In the genomic region with DNA sequence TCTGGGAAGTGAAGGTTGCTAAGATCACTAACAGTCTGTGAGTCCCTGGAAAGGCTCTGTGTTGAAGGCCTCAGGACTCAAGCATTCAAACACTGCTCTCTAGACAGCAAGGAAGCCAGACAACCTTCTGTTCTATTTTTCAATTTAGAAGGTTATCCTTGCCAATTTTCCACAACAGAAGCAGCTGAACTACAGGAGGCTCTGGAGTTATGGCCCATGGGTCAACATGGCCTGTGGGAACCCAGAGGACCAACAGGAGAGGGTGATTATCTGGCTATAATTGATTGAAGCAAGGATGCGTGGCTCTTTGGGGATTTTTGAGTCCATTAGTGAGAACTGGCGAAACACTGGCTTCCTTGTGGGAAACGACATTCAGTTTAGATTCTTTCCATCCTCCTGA, we compare ENCODE assay signal across 27 mouse cellular contexts. TPM values are rescaled to one million over a fixed set of nuclear protein-coding genes. Genes with fewer than 3 reads are reported as not detected.
A peak's percentile ranks its signal among the peaks of the same experiment; 100 is the strongest.
DNase-seq lines count a peak whose midpoint lies in the region; ATAC-seq and TF ChIP-seq lines count a peak whose summit lies in the region.
"Had no signal": no experiment of that assay in that cellular context is flagged by ENCODE, and none has a peak within 500 bp of the region (broad histone marks: within the 10 kb centered on the region; RNA-seq: fewer than 3 reads in every experiment).

No protein-coding gene starts in this region.

- no peak overlapping the region for H3K27ac ChIP-seq in heart, embryonic 10.5 days
- H3K27ac ChIP-seq in heart, embryonic 16.5 days (ENCODE audit: low read length): peak overlapping the region; percentile 65
- H3K27ac ChIP-seq in heart, embryonic 12.5 days (ENCODE audit: poor library complexity, severe bottlenecking): no peak overlapping the region
- 0 out of 2 replicates have a peak overlapping the region, but pooled peaks have one; percentile 4 for H3K27ac ChIP-seq in neural tube, embryonic 13.5 days (replicated peaks)
- H3K27ac ChIP-seq in heart, postnatal 0 days (ENCODE audit: low read depth): peak overlapping the region; percentile 51
- H3K27ac ChIP-seq: forebrain, embryonic 10.5 days; hindbrain, postnatal 0 days; neural tube, embryonic 15.5 days had no signal

- no peak for TF ChIP-seq EP300 in heart, postnatal 0 days (IDR thresholded peaks at IDR 0.05; ENCODE audit: low read depth)

- H3K4me1 ChIP-seq in heart, embryonic 10.5 days: peaks cover 45% of the 10 kb centered on the region
- peaks cover 48% of the 10 kb centered on the region for H3K4me1 ChIP-seq in heart, embryonic 16.5 days (ENCODE audit: control insufficient read depth, insufficient read depth, low read length)
- peaks cover 39% of the 10 kb centered on the region for H3K4me1 ChIP-seq in heart, embryonic 12.5 days (replicated peaks)
- H3K4me1 ChIP-seq in neural tube, embryonic 13.5 days (replicated peaks): peaks cover 7% of the 10 kb centered on the region
- H3K4me1 ChIP-seq in heart, postnatal 0 days (ENCODE audit: control insufficient read depth, insufficient read depth): peaks cover 39% of the 10 kb centered on the region

- no peak overlapping the region for H3K4me3 ChIP-seq in heart, embryonic 10.5 days
- no peak overlapping the region for H3K4me3 ChIP-seq in heart, embryonic 16.5 days (ENCODE audit: low read length)
- no peak overlapping the region for H3K4me3 ChIP-seq in heart, embryonic 12.5 days
- H3K4me3 ChIP-seq in neural tube, embryonic 13.5 days: no peak overlapping the region
- H3K4me3 ChIP-seq in heart, postnatal 0 days (ENCODE audit: low read depth, low read length): no peak overlapping the region
- H3K4me3 ChIP-seq: forebrain, embryonic 10.5 days; kidney, embryonic 15.5 days; midbrain, embryonic 10.5 days; myocyte; neural tube, embryonic 15.5 days had no signal

- WGBS in heart, embryonic 10.5 days: 77% methylated on average over 3 of the region's 3 CpGs
- WGBS in heart, embryonic 16.5 days: 72% methylated on average over 3 of the region's 3 CpGs
- WGBS in heart, embryonic 12.5 days: 76% methylated on average over 3 of the region's 3 CpGs
- WGBS in neural tube, embryonic 13.5 days: 64% methylated on average over 3 of the region's 3 CpGs
- 76% methylated on average over 3 of the region's 3 CpGs for WGBS in heart, postnatal 0 days

- no peaks in the 10 kb centered on the region for H3K27me3 ChIP-seq in heart, embryonic 10.5 days (ENCODE audit: insufficient read depth, poor library complexity, severe bottlenecking)
- H3K27me3 ChIP-seq in heart, embryonic 16.5 days (ENCODE audit: control insufficient read depth, insufficient read depth, low read length): no peaks in the 10 kb centered on the region
- no peaks in the 10 kb centered on the region for H3K27me3 ChIP-seq in heart, embryonic 12.5 days (replicated peaks)
- H3K27me3 ChIP-seq in neural tube, embryonic 13.5 days: no peaks in the 10 kb centered on the region
- H3K27me3 ChIP-seq in heart, postnatal 0 days (ENCODE audit: control insufficient read depth, insufficient read depth, low read length): no peaks in the 10 kb centered on the region
- H3K27me3 ChIP-seq: kidney, embryonic 15.5 days; neural tube, embryonic 15.5 days had no signal

- H3K9ac ChIP-seq in heart, embryonic 16.5 days (ENCODE audit: low read length): no peak overlapping the region
- no peak overlapping the region for H3K9ac ChIP-seq in heart, embryonic 12.5 days
- H3K9ac ChIP-seq in neural tube, embryonic 13.5 days: no peak overlapping the region
- H3K9ac ChIP-seq in heart, postnatal 0 days (replicated peaks; ENCODE audit: low read depth, low read length): no peak overlapping the region
- H3K9ac ChIP-seq: kidney, embryonic 15.5 days; neural tube, embryonic 15.5 days had no signal

- no peak for TF ChIP-seq CTCF in heart, postnatal 0 days (IDR thresholded peaks at IDR 0.05; ENCODE audit: low read depth)

- no peak for ATAC-seq in heart, embryonic 16.5 days (replicated peaks; ENCODE audit: extremely low read depth, insufficient read depth, low FRiP score)
- no peak for ATAC-seq in heart, embryonic 12.5 days (ENCODE audit: insufficient number of reproducible peaks, low FRiP score)
- ATAC-seq in neural tube, embryonic 13.5 days (ENCODE audit: low read depth): no peak
- no peak for ATAC-seq in heart, postnatal 0 days (ENCODE audit: insufficient read depth, low read depth)
- ATAC-seq: activated CD4-positive, CD25-positive, alpha-beta regulatory T cell, adult 4 months; forebrain, embryonic 16.5 days; hindbrain, postnatal 0 days; lung, postnatal 0 days; midbrain, embryonic 16.5 days had no signal

- peak; percentile 96 for DNase-seq in heart, adult 11 months
- DNase-seq in heart, embryonic 10.5 days (ENCODE audit: low spot score): no peak
- no peak for DNase-seq in neural tube, embryonic 10.5 days (ENCODE audit: extremely low spot score, low spot score)
- no peak for DNase-seq in heart, postnatal 0 days (ENCODE audit: low spot score)
- DNase-seq in adipocyte (ENCODE audit: low spot score): no peak
- DNase-seq: adrenal gland, postnatal 10 days; cerebellum, adult 2 months; cerebellum, postnatal 25 days; embryo, embryonic 11 days; kidney, adult 11 months; kidney, postnatal 36 days; liver had no signal

- no peaks in the 10 kb centered on the region for H3K36me3 ChIP-seq in heart, embryonic 10.5 days
- no peaks in the 10 kb centered on the region for H3K36me3 ChIP-seq in heart, embryonic 16.5 days (ENCODE audit: control insufficient read depth, insufficient read depth)
- no peaks in the 10 kb centered on the region for H3K36me3 ChIP-seq in heart, embryonic 12.5 days
- no peaks in the 10 kb centered on the region for H3K36me3 ChIP-seq in neural tube, embryonic 13.5 days
- no peaks in the 10 kb centered on the region for H3K36me3 ChIP-seq in heart, postnatal 0 days (replicated peaks; ENCODE audit: control insufficient read depth, insufficient read depth, low read length)
- H3K36me3 ChIP-seq: forebrain, embryonic 10.5 days; G1E; kidney, embryonic 15.5 days; midbrain, embryonic 10.5 days; neural tube, embryonic 15.5 days had no signal

- no peak overlapping the region for H3K4me2 ChIP-seq in heart, embryonic 16.5 days (ENCODE audit: low read depth, low read length)
- H3K4me2 ChIP-seq in heart, embryonic 12.5 days: no peak overlapping the region
- H3K4me2 ChIP-seq in neural tube, embryonic 13.5 days: no peak overlapping the region
- no peak overlapping the region for H3K4me2 ChIP-seq in heart, postnatal 0 days (ENCODE audit: low read depth, low read length)
- H3K4me2 ChIP-seq: kidney, embryonic 15.5 days; neural tube, embryonic 15.5 days had no signal

- no peaks in the 10 kb centered on the region for H3K9me3 ChIP-seq in heart, embryonic 10.5 days
- no peaks in the 10 kb centered on the region for H3K9me3 ChIP-seq in heart, embryonic 16.5 days (replicated peaks; ENCODE audit: control insufficient read depth, low read length)
- H3K9me3 ChIP-seq in heart, embryonic 12.5 days (replicated peaks): no peaks in the 10 kb centered on the region
- no peaks in the 10 kb centered on the region for H3K9me3 ChIP-seq in neural tube, embryonic 13.5 days
- no peaks in the 10 kb centered on the region for H3K9me3 ChIP-seq in heart, postnatal 0 days (replicated peaks; ENCODE audit: control insufficient read depth, low read length)
- H3K9me3 ChIP-seq: forebrain, embryonic 10.5 days; G1E; kidney, embryonic 15.5 days; midbrain, embryonic 10.5 days; neural tube, embryonic 15.5 days had no signal

RNA-seq across cellular contexts. Expression of a gene that starts 48.7 kb away (rescaled TPM):
- polyA plus RNA-seq in heart, embryonic 10.5 days (2016; fragmentation: Nextera tagmentation; extraction: Ambion mirVana): 0.10 and 0.14 TPM in 2 replicates
- polyA plus RNA-seq in heart, embryonic 16.5 days (2015; fragmentation: Nextera tagmentation; extraction: Ambion mirVana): 0.66 and 0.75 TPM in 2 replicates
- polyA plus RNA-seq in heart, embryonic 12.5 days (2016; fragmentation: Nextera tagmentation; extraction: Ambion mirVana): 0.12 and 0.36 TPM in 2 replicates
- 0.56 and 0.92 TPM in 2 replicates for polyA plus RNA-seq in neural tube, embryonic 13.5 days (2015; fragmentation: Nextera tagmentation; extraction: Ambion mirVana)
- 4.5 and 5.6 TPM in 2 replicates for total RNA-seq in heart, postnatal 0 days (2014; rRNA removed; ENCODE audit: low replicate concordance)
- polyA plus RNA-seq in heart, postnatal 0 days (2015; fragmentation: Nextera tagmentation; extraction: Ambion mirVana): 0.82 TPM in 2 replicates
- total RNA-seq: CH12.LX had no signal
- polyA plus RNA-seq: activated CD4-positive, CD25-positive, alpha-beta regulatory T cell, adult 4 months; G1E had no signal

Comparison
In these comparisons a context has a peak if more than half of its experiments do, and no peak if none do; other contexts are left out.
1. H3K27ac ChIP-seq: peak in heart, embryonic 16.5 days (single experiment), neural tube, embryonic 13.5 days (single experiment) and heart, postnatal 0 days (single experiment); none in heart, embryonic 10.5 days (single experiment) and heart, embryonic 12.5 days (single experiment).